Mouse (Mus musculus) spleen, adult 2 months (tissue): ENCODE results near the gene Dennd4b.

Experiments used
- CTCF ChIP-seq: fragments of 200-500 bp; IDR thresholded peaks from 2 replicates; pipeline ENCODE4 v1.5.1; 2011; ENCODE audit warnings: mild to moderate bottlenecking, inconsistent platforms; ENCODE audit not compliant: insufficient read depth, insufficient read length, insufficient replicate concordance; ENCODE audit errors: extremely low read depth
- POLR2A ChIP-seq: fragments of 200-500 bp; IDR thresholded peaks from 2 replicates; pipeline ENCODE4 v1.6.1; 2011; ENCODE audit warnings: low read depth, low read length, inconsistent platforms

DNA sequence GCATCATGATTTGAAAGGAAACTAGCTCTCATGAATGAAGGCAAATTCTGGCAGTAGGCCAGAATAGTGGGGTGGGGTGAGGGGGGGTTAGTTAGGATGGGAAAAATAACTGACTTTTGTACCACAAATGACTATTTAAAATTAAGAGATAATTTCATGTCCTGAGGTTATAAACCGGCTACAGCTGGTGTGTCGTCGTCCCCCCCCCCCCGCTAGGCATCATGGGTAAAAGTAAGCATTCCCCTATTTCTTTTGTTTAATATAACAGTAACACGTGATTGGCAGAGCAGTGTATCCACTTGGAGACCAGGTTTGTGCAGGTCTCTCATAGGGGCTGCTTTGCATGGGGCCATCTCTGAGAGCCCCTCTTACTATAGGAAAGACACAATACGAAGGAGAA, 57.3 kb downstream of the Dennd4b start:
- TF ChIP-seq POLR2A = no peak
- TF ChIP-seq CTCF = no peak
